Comparison of ENCODE assay signal across 9 mouse cellular contexts in the genomic region with DNA sequence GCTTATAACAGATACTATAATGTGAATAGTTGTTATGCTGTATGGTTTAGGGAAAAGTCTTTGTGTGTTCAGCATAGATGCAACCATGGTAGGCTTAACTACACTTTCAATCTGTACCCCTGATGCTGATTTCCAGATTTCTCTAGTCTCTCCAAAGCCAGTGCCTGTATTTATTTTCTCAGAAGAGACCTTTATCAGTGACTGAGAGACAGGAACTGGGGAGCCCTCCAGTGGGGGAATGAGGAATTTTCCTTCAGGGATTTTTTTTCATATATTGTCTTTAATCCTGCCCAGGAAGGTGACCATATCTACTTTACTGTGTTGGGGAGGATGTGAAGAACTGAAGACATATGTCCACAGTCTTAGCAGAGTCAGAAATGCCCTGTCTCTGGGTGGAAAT. TPM values are rescaled to one million over a fixed set of nuclear protein-coding genes. Genes with fewer than 3 reads are reported as not detected.
A peak's percentile ranks its signal among the peaks of the same experiment; 100 is the strongest.
DNase-seq lines count a peak whose midpoint lies in the region; ATAC-seq lines count a peak whose summit lies in the region.
"Had no signal": no experiment of that assay in that cellular context is flagged by ENCODE, and none has a peak within 500 bp of the region (broad histone marks: within the 10 kb centered on the region; RNA-seq: fewer than 3 reads in every experiment).

No protein-coding gene starts in this region.

- H3K27ac ChIP-seq in neural tube, embryonic 11.5 days (ENCODE audit: low read depth, low read length), result no peak overlapping the region
- H3K27ac ChIP-seq: liver, embryonic 15.5 days had no signal

- H3K4me2 ChIP-seq in neural tube, embryonic 11.5 days (ENCODE audit: low read depth), result no peak overlapping the region
- H3K4me2 ChIP-seq: liver, embryonic 15.5 days had no signal

- peaks cover 11% of the 10 kb centered on the region for H3K4me1 ChIP-seq in neural tube, embryonic 11.5 days (ENCODE audit: control insufficient read depth, insufficient read depth, low read length)
- H3K4me1 ChIP-seq: liver, embryonic 15.5 days had no signal

- peak; percentile 50 for DNase-seq in cerebellum, adult 11 months
- peak; percentile 36 for DNase-seq in neural tube, embryonic 11.5 days (ENCODE audit: low spot score)
- DNase-seq in neural tube, embryonic 10.5 days (ENCODE audit: extremely low spot score, low spot score), result no peak
- DNase-seq in embryo, embryonic 9.5 days (ENCODE audit: extremely low spot score), result peak; percentile 15
- peak; percentile 80 to 90 for DNase-seq in left cerebral cortex, postnatal 14 days (ENCODE audit: low spot score in 2 of 2)
- peak; percentile 43 for DNase-seq in thymus, postnatal 14 days
- DNase-seq in urinary bladder, postnatal 36 days (ENCODE audit: low spot score in 2 of 2), result no peak

- no peaks in the 10 kb centered on the region for H3K36me3 ChIP-seq in neural tube, embryonic 11.5 days (ENCODE audit: control insufficient read depth, insufficient read depth, low read length)
- H3K36me3 ChIP-seq: liver, embryonic 15.5 days had no signal

- intact Hi-C loops in left cerebral cortex, postnatal 14 days (cut with DNase I), result loop anchor here (5.0 to 10.0 kb wide), 2 partner anchors 33 to 66 kb away; no protein-coding TSS in a partner anchor

- H3K9ac ChIP-seq in neural tube, embryonic 11.5 days (ENCODE audit: low read length), result no peak overlapping the region
- H3K9ac ChIP-seq: liver, embryonic 15.5 days had no signal

- ATAC-seq in cerebellum, adult (ENCODE audit: insufficient number of reproducible peaks, low FRiP score, low TSS enrichment), result no peak
- ATAC-seq in neural tube, embryonic 11.5 days (ENCODE audit: insufficient read depth, low FRiP score, low TSS enrichment), result peak; percentile 11; the same call in 1 of the 2 replicates

- no peaks in the 10 kb centered on the region for H3K9me3 ChIP-seq in neural tube, embryonic 11.5 days (ENCODE audit: control insufficient read depth, low read length)
- H3K9me3 ChIP-seq: liver, embryonic 15.5 days had no signal

- no peaks in the 10 kb centered on the region for H3K27me3 ChIP-seq in neural tube, embryonic 11.5 days (ENCODE audit: control insufficient read depth, insufficient read depth, low read length)
- H3K27me3 ChIP-seq: liver, embryonic 15.5 days had no signal

- H3K4me3 ChIP-seq in neural tube, embryonic 11.5 days (ENCODE audit: low read depth, low read length), result no peak overlapping the region
- H3K4me3 ChIP-seq: liver, embryonic 15.5 days had no signal

RNA-seq across cellular contexts. Expression of a gene that starts 12.4 kb away (rescaled TPM):
- 30.9 and 35.0 TPM in 2 replicates for polyA plus RNA-seq in neural tube, embryonic 11.5 days (2014; fragmentation: Nextera tagmentation; extraction: Ambion mirVana)
- total RNA-seq in left cerebral cortex, postnatal 14 days (2021), result 10 to 100 TPM; 69.0 to 98.8 TPM
- polyA plus RNA-seq: liver, embryonic 15.5 days had no signal

RNA-seq across cellular contexts. Expression of a gene that starts 26.3 kb away (rescaled TPM):
- 4.4 and 6.0 TPM in 2 replicates for polyA plus RNA-seq in neural tube, embryonic 11.5 days (2014; fragmentation: Nextera tagmentation; extraction: Ambion mirVana)
- total RNA-seq in left cerebral cortex, postnatal 14 days (2021), result 100 to 1,000 TPM; 376 to 396 TPM

RNA-seq across cellular contexts. Expression of a gene that starts 27.2 kb away (rescaled TPM):
- polyA plus RNA-seq in neural tube, embryonic 11.5 days (2014; fragmentation: Nextera tagmentation; extraction: Ambion mirVana), result 180 and 182 TPM in 2 replicates
- 10 to 100 TPM; 60.1 to 60.8 TPM for total RNA-seq in left cerebral cortex, postnatal 14 days (2021)

RNA-seq across cellular contexts. Expression of a gene that starts 54.4 kb away (rescaled TPM):
- polyA plus RNA-seq in neural tube, embryonic 11.5 days (2014; fragmentation: Nextera tagmentation; extraction: Ambion mirVana), result 20.5 and 21.9 TPM in 2 replicates
- 10 to 100 TPM; 76.5 to 80.2 TPM for total RNA-seq in left cerebral cortex, postnatal 14 days (2021)

RNA-seq across cellular contexts. Expression of a gene that starts 58.7 kb away (rescaled TPM):
- not detected in 2 replicates for polyA plus RNA-seq in neural tube, embryonic 11.5 days (2014; fragmentation: Nextera tagmentation; extraction: Ambion mirVana)
- not detected for total RNA-seq in left cerebral cortex, postnatal 14 days (2021)
- polyA plus RNA-seq: liver, embryonic 15.5 days had no signal

Comparison
In these comparisons a context has a peak if more than half of its experiments do, and no peak if none do; other contexts are left out.
1. DNase-seq: peak in cerebellum, adult 11 months (single experiment), neural tube, embryonic 11.5 days (single experiment), embryo, embryonic 9.5 days (single experiment), left cerebral cortex, postnatal 14 days (2 of 2) and thymus, postnatal 14 days (single experiment); none in neural tube, embryonic 10.5 days (single experiment) and urinary bladder, postnatal 36 days (0 of 2).